Mouse (Mus musculus): ENCODE measurements around the gene Cdk15. TPM values are rescaled to one million over a fixed set of nuclear protein-coding genes. Genes with fewer than 3 reads are reported as not detected.

The Cdk15 gene
- total RNA-seq, 2 experiments from 2014 or later = not detected

DNA sequence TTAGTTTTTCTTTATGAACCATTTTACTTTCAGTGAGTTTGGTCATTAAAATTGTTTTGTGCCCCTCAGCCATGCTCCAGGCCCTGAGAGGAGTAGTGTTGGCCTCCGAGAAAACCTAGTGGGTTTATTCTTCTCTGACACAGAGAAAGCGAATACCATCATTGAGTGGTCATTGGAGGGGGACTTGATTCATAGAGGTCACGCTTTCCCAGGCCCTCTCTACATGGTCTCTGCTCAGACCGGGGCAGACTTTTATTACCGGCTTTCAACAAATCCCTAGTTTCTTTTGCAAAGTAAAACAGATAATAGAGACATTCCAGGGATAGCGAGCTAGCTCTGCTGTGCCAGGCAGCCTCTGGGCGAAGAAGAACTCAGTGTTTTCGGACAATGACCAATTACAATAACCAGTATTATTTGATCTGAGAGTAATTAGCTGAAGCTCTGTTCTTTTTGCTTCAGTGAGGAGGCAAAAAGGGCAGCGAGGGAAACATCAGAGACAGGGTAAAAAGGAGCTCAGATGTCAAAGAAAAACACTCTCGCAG, 70.2 kb downstream of the Cdk15 start:
- no peak for DNase-seq

DNA sequence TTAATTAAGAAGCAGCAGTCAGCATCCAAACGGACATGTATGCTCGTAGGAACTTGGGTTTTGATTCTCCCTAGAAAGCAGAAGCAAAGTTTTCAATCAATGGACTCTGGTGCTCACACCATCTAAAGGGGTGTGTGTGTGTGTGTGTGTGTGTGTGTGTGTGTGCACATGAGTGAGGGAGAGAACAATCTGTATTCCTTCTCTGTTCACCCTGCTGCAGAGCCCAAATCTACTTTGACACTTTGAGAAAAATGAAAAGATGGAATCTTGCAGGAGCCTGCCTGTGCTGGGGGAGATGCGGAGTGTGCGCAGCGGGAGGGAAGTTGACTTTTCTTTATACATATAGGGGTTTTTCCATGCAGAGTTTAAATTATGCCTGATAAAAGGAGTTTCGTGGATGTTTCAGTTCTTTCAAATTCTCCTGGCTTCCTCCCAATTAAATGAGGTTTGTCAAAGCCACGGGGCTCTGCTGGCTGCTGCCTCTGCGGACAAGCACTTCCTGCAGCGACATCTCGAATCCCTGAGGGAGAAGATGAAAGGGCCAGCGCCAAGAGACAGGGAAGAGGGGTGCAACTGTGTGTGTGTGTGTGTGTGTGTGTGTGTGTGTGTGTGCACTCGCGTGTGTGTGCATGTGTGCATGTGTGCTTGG, 76.2 kb downstream of the Cdk15 start:
- no peak for DNase-seq

DNA sequence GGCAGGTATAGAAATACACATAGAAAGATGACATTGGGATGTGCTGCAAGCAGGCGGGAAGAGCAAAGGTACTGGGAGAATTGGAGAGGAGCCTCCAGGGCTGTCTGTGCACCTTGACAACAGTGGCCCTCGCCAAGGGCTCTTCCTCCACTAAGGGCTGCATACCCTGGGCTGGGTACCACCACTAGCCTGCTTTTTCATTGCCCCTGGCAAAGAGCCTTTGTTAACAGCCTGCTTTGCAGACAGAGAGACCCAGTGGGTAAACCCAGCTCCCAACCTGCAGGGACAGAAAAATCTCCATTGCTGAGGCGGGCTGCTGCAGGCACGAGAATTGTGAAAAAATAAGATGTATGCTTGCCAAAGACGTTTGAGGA, 76.7 kb downstream of the Cdk15 start:
- no peak for DNase-seq

DNA sequence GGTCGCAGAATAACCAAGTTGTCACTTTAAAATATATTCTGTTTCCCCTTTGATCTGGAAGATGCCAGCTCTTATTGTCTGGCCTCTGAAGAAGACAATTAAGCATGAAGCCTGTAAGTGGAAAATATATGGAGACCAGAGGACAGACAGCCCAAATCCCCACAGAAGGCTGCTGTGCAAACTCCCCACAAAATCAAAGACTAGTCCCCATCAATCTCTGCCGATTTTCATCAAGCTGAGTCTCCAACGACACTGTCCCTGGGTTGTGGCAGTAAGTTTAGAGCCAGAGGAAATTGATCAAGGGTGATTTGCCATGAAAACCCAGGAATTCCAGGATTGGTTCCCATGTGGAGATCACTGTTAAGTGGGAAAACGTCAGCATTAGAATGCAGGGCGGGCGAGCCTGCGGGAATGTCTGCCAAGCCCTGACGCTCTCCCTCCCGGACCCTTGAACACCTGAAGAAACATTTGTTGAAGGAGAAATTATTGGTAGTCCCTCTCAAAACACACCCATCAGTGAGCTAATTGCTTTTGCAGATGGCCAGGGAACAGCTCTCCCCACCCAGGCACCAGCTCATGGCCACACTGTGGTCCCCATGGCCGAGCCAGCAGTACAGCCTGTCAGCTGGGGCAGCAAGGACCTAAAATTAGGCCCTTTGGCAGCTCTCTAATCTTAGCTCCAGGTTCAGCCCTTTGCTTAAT, 77.3 kb downstream of the Cdk15 start:
- no peak for DNase-seq

DNA sequence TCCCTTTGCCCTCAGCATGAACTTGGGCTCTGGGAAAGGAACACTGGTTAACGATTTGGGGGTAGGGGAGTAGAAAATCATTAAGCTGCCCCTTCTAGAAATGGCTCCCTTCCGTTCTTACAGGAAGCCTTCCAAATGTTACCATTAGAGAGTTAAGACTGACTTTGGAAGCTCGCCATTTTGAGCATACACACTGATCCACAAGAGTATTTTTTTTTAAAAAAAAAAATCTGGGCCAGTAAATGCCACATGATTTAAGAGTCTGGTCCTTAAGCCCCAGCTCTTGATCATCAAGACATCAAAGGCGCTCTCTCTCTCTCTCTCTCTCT, 77.8 kb downstream of the Cdk15 start:
- no peak for DNase-seq

DNA sequence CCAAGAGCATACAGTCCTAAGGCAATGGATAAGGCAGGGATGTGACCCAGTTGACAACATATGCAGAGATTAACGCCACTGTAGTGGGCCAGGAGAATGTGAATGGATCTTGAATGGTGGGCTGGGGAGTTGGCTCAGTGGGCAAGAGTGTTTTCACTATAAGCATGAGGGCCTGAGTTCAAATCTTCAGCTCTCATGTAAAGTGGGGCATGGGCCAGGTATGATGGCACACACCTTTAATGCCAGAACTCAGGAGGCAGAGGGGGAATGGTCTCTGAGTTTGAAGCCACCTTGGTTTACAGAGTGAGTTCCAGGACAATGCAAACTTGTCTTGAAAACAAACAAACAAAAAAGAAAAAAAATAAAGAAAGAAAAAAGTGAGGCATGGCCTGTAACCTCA, 79.5 kb downstream of the Cdk15 start:
- DNase-seq = no peak

DNA sequence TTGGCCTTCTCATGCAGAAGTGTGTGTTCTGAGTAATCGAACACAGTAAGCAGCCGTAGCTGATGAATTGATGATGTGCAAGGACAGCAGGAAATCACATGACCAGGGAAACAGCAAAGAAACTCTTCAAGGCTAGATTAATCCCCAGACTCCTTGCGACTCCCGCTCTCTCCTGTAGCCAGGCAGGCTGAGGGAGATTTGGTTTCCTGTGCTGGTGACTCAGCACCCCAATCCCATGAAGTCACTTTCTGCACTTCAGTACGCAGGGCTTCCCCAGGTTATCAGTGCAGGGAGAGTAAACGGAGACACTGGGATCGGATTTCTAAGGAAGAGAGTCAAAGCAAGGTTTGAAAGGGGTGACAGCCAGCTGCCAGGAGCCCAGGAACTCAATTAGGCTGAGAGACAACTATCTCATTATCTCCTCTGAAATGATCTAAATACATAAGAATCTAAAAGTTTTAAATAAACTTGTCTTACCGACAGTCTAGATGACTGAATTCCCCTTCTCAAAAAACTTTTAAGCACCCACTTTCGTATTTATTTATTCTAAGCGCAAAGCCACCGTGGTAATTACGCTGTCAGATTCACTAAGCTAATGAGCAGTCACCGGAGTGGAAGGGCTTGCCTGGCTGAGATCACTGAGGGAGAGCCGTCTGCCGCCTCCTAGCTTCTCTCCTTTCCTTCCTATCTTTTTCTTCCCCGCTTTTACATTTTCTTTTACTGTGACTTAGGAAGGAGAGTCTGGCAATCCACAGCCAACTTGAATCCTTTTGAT, 84.3 kb downstream of the Cdk15 start:
- peak; percentile 36 for DNase-seq

DNA sequence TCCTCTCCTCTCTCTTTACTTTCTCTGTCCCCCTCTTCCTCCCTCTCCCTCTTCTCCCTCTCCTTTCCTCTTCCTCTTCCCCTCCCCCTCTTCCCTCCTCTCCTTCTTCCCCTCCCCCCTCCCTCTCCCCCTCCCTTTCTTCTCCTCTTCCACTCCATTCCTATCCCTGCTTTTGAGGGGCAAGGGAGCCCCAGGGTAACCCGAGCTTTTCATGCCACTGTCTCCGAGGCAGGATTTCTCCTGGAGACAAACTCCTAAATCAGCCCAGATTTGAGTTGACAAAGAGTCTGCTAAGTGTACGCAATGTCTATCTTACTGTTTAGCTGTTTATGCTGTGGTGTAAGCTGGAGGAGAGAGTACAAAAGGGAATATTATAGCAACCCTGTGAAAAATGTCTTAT, 85.0 kb downstream of the Cdk15 start:
- no peak for DNase-seq

DNA sequence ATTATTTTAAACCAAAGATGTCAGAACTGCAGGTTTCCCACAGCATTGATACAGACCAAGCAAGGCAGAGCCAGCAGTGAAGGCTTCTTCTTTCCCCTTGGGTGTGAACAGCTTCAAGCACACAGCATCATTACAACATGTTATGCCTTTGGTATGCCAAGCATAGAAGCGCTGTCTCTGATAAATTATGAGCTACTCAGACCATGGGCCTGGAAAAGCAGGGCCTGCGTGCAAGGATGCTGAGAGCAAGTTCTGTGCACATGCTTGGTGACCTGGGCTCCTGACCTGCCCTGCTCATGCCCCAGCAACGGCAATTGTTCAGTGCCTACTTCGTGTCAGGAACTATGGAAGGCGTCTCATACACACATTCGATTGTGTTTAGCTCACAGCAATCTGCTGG, 85.4 kb downstream of the Cdk15 start:
- DNase-seq = no peak

DNA sequence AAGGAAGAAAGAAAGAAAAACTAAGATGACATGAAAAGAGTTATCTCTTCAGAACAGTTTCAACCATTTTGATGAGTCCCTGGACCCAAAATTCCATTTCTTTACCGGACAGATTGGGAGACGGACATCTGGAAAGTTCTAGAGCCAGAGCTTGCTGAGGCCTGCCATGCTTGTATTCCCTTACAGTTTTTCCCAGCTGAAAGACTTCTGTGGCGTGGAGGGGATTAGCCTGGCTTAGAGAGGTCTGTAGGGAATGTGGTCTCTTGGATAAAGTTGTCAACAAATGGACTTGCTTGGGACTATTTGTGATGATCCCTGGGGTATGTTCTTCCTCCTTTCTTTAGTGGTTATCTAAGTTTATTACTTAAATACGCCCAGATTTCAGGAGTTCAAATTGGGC, 96.0 kb downstream of the Cdk15 start:
- no peak for DNase-seq

DNA sequence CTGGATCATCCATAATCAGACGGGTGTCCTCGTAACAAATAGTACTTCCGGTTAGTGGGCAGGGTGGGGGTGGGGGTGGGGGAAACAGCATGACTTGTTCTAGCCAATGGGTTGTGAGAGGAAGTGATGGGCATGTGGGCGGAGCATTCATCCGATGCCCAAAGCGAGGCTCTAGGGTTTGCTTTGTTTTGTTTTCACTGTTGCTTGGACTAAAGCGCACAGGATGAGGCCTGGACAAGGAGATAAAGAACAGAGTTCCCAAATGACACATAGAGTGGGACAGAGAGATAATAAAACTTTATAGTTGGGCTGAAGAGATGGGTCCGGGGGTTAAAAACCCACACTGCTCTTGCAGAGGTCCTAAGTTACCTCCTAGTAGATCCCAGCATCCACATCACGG, 98.7 kb downstream of the Cdk15 start:
- DNase-seq = no peak

DNA sequence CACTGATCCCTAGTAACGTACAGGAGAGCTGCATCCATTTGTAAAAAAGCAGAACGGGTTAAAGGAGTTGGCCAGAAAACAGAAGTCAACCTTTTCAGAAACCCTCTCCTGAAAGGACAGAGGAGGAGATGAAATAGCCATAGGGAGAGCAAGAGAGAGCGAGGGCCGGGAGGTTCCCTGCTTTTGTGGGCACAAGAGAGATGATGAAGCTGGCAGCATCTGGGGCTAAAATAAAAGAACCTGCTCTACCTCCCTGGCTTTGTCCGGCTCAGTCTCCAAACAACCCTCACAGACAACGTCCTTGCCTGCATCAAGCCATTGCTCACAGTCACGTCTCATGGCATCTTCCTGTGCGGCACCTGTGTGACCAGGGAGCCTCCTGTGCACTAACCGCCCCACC, 102.4 kb downstream of the Cdk15 start:
- DNase-seq = no peak

DNA sequence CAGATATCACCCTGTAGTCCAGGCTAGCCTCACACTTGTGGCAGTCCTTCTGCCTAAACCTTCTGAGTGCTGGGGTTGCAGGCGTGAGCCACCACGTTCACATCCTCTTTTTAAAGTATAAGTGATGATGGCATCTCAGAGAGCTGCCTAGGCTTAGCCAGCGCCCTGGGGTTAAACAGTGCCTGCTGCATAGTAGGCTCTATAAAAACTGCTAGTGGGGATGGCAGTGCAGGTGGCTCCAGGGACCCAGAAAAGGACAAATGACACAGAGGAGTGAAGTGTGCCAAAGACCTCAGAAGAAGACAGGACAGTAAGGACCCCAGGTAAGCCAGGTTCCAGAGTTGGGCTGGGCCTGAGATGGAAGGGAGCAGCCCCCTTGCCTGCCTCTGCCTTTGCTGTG, 104.1 kb downstream of the Cdk15 start:
- no peak for DNase-seq

DNA sequence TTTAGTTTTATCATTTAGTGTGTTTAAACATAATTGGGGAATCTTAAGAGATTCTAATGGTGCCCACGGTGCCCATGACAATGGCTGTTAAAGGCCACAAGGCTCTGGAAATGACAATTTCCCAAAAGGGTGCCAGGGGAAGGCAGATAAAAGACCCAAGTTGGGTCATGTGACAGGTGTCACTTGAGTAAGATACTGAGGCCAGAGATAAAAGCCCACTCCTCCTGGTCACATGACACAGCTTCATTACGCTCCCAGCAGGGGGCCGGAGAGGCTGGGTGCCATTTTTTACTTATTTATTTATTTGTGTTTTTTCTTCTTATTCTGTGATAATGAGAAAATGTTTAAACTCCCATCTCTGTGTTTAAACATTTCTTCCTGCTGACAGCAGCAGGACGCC, 104.8 kb downstream of the Cdk15 start:
- DNase-seq = no peak

DNA sequence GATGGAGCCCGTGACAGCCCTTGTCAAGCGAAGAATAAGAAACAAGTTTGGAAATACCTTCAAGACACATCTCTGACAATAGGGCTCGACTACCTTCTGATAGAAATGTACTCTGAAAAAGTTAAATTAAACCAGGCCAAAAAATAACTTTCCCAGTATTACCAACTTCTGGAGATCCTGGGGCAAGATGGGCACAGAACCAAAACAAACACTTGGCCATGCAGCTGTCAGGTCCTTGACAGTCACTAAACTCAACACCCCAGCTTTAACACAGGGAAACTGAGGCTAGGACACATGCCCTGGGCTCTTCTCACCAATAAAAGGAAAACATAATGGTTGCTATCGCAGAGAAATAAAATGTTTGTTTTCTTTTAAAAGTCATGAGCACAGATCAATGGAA, 105.3 kb downstream of the Cdk15 start:
- DNase-seq = no peak

DNA sequence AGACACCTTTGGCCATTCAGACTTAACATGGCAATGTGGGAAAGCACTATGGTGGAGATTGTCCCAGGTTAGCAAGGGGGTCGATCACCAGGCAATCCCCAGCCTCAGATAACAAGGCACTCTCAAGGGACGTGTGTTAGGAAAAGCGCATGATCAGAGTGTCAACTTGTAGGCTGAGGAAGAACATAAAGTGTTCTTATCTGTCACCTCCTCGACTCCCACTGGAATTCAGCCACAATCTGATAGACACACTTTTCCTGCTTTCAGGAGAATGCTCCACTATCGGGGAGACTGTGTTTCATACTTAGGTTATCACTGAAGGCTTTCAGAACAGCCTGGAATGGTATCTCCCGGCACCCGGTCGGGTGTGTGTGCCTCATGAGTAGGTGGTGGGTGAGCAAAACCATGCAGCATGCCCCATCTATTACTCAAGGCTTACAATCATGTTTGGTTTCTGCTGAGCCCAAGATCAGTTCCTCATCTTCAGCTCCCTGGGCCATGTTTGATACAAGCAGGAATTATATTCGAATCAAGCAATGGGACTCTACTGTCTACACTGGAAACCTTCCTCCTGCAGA, 107.8 kb downstream of the Cdk15 start:
- no peak for DNase-seq

DNA sequence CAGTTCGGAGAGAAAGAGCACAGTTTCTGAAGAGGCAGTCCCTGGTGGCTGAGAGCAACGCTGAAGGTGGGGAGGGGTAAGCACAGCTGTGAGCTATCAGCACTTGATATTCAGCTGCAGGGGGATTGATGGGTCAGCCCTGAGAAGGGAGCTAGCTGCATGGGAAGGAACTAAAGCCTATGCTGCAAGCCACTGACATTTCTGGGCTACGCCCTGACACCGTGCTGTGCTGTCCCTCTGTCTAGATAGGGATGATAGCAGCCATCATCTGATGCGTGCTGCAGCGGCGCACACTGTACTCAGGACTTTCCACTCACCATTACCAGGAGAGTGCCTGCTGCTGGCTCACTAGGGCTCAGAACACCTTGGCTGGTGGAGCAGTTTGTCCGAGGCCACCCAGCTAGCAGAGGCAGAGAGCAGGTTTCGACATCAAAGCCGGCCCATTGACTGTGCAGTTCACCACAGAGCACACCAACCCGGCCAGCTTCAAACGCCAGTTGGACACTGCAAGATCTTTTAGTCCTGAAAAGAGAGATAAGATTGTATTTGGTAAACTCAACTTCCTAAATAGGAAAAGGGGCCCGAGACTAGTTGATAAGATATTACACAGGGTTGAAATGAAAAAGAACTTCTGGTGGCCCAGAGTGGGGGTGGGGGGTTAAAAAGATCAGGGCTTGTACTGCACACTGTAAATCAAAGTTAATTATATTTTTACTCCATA, 111.4 kb downstream of the Cdk15 start:
- DNase-seq = peak; percentile 37

DNA sequence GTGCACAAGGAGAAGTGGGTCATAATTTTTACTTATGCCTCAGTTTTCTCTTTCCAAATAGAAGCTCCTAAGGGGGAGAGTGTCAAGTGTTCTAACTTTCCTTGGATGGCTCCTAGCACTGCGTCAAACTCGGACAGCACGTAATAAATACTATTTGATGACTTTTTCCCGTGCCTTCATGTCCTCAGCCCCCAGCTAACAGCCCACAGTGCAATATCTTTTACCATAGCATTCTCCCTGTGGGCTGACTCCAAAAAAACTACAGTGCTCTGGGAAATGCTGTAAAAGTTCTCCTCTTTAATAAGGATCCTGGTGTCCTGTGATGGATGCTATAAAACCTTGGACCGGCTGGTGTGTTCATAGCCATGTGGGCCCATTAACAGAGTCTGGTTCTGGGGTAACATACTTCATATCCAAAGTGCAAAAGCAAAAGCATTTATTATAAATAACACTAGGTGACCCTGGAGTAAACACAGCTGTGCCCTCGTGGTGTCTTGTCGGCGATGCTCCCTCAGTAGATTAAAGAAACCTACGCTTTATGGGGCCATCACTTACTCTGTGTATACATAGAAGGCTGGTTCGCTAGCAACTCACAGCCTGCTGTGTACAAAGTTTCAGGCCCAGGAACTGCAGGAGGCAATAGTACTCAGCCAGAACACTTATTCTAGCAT, 112.1 kb downstream of the Cdk15 start:
- no peak for DNase-seq

DNA sequence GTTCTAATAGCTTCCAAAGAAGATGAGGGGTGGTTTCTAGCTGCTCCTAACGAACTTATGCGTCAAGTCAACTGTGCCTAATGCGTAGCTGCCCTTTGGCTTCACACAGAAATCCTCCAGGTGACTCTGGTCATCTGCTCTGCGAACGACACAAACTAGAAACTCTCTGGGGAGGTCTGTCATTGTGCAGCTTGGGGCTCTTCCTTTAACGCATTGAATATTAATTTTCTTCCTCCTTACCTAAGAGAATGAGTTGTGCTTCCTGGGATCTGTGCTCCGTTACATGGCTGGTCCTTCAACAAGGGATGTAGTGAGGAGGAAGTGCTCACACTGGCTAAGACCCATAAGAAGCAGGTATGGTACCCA, 112.6 kb downstream of the Cdk15 start:
- no peak for DNase-seq

DNA sequence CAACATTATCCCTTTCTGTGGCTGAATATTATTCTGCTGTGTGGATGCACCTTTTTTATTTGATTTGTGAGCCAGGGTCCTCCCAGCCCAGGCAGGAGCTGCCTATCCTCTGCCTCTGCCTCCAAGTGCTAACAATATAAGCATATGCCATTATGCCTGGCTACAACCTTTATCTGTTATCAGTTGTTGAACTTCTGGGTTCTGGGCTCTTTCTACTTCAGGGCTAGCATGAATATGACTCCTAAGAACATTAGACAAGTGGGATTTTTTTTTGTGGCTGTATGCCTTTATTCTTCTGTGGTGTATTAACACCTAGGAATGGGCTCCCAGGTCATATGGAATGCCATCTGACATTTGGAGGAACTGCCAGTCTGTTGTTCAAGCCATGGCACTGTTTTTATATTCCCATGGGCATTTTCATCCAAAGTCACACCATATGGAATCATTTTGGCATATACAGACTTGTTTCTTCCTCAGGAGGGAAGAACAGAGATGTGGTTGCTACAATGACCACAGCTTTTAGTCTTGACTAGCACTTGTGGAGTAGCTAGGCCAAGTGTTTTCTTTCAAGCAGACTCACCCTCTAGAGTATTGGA, 113.7 kb downstream of the Cdk15 start:
- DNase-seq = no peak

DNA sequence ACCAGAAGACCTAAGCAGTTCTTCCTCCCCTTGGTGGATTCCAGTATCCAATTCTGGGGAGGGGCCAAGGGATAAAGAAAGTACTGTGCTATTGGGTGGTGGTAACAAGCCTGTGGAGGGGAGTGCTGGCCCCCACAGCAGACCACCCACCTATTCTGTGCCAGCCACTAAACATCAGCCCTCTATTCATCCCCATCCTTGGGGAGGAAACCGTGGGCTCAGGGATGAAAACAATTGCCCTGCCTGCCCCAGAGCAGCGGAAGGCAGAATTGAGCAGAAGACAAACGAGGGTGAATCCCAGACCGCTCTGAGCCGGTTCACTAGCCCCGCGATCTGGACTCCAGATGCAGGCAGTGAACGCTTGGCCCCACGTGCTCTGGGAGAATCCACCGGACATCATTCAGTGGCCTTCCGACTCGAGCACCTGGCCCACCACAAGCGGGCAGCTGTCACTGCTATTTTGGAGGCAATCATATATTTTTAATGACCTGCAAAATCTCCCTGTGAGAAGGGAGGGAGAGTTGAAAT, 119.4 kb downstream of the Cdk15 start:
- DNase-seq = no peak

All from adrenal gland, postnatal 10 days (tissue).